10 mouse cellular contexts compared by ENCODE assay signal in genomic region chr8:48098081-48098639, GRCm38 (mm10). TPM values are rescaled to one million over a fixed set of nuclear protein-coding genes. Genes with fewer than 3 reads are reported as not detected.
DNase-seq lines count a peak whose midpoint lies in the region; ATAC-seq lines count a peak whose summit lies in the region.
"Had no signal": no experiment of that assay in that cellular context is flagged by ENCODE, and none has a peak within 500 bp of the region (broad histone marks: within the 10 kb centered on the region; RNA-seq: fewer than 3 reads in every experiment).

No protein-coding gene starts in this region.

- H3K27me3 ChIP-seq in heart, embryonic 15.5 days: 0 out of 2 replicates have a peak, but pooled peaks cover 3% of the 10 kb centered on the region
- H3K27me3 ChIP-seq in heart, embryonic 10.5 days (ENCODE audit: insufficient read depth, poor library complexity, severe bottlenecking): 0 out of 2 replicates have a peak, but pooled peaks cover 5% of the 10 kb centered on the region
- 0 out of 2 replicates have a peak, but pooled peaks cover 3% of the 10 kb centered on the region for H3K27me3 ChIP-seq in forebrain, embryonic 13.5 days
- peaks cover 9% of the 10 kb centered on the region for H3K27me3 ChIP-seq in midbrain, embryonic 12.5 days

- no peaks in the 10 kb centered on the region for H3K36me3 ChIP-seq in heart, embryonic 15.5 days
- no peaks in the 10 kb centered on the region for H3K36me3 ChIP-seq in heart, embryonic 10.5 days
- no peaks in the 10 kb centered on the region for H3K36me3 ChIP-seq in forebrain, embryonic 13.5 days (ENCODE audit: poor library complexity, severe bottlenecking)
- H3K36me3 ChIP-seq in midbrain, embryonic 12.5 days: no peaks in the 10 kb centered on the region

- 0 out of 2 replicates have a peak overlapping the region, but pooled peaks have one; percentile 32 for H3K4me3 ChIP-seq in heart, embryonic 15.5 days
- H3K4me3 ChIP-seq in heart, embryonic 10.5 days: no peak overlapping the region
- H3K4me3 ChIP-seq in forebrain, embryonic 13.5 days: peak overlapping the region; percentile 26; the same call in 1 of the 2 replicates
- no peak overlapping the region for H3K4me3 ChIP-seq in midbrain, embryonic 12.5 days

- peak overlapping the region; percentile 59 for H3K4me2 ChIP-seq in heart, embryonic 15.5 days
- peak overlapping the region; percentile 54 for H3K4me2 ChIP-seq in forebrain, embryonic 13.5 days
- peak overlapping the region; percentile 50 for H3K4me2 ChIP-seq in midbrain, embryonic 12.5 days (replicated peaks)

- H3K27ac ChIP-seq in heart, embryonic 15.5 days: no peak overlapping the region
- H3K27ac ChIP-seq in heart, embryonic 10.5 days: no peak overlapping the region
- 0 out of 2 replicates have a peak overlapping the region, but pooled peaks have one; percentile 7 for H3K27ac ChIP-seq in forebrain, embryonic 13.5 days
- no peak overlapping the region for H3K27ac ChIP-seq in midbrain, embryonic 12.5 days (replicated peaks)

- no peak overlapping the region for H3K9ac ChIP-seq in heart, embryonic 15.5 days
- H3K9ac ChIP-seq in forebrain, embryonic 13.5 days: no peak overlapping the region
- H3K9ac ChIP-seq in midbrain, embryonic 12.5 days (replicated peaks): no peak overlapping the region; the same call in 1 of the 2 replicates

- ATAC-seq in heart, embryonic 15.5 days (replicated peaks; ENCODE audit: insufficient number of reproducible peaks, insufficient read depth, low FRiP score, low read depth): no peak
- ATAC-seq in forebrain, embryonic 13.5 days: no peak
- ATAC-seq in midbrain, embryonic 12.5 days (ENCODE audit: low FRiP score, low read depth): 0 out of 2 replicates have a peak, but pooled peaks have one; percentile 38
- ATAC-seq in megakaryocyte-erythroid progenitor cell, adult 5-6 weeks (replicated peaks; ENCODE audit: low FRiP score, low TSS enrichment, poor library complexity, severe bottlenecking): no peak
- ATAC-seq: inflammation-experienced regulatory T-cells, adult 6 months had no signal

- WGBS in heart, embryonic 15.5 days: 71% methylated on average over 13 of the region's 13 CpGs
- WGBS in heart, embryonic 10.5 days: 72% methylated on average over 13 of the region's 13 CpGs
- WGBS in forebrain, embryonic 13.5 days: 64% methylated on average over 13 of the region's 13 CpGs
- 56% methylated on average over 13 of the region's 13 CpGs for WGBS in midbrain, embryonic 12.5 days

- H3K4me1 ChIP-seq in heart, embryonic 15.5 days (replicated peaks): peaks cover 7% of the 10 kb centered on the region; the same call in 1 of the 2 replicates
- H3K4me1 ChIP-seq in heart, embryonic 10.5 days: peaks cover 10% of the 10 kb centered on the region; the same call in 1 of the 2 replicates
- H3K4me1 ChIP-seq in forebrain, embryonic 13.5 days: peaks cover 13% of the 10 kb centered on the region
- peaks cover 10% of the 10 kb centered on the region for H3K4me1 ChIP-seq in midbrain, embryonic 12.5 days

- no peak for DNase-seq in heart, embryonic 10.5 days (ENCODE audit: low spot score)
- peak; percentile 53 for DNase-seq in adrenal gland, postnatal 14 days
- no peak for DNase-seq in yolk sac, embryonic 10.5 days (ENCODE audit: low spot score)
- DNase-seq in gastrocnemius, postnatal 4 days (ENCODE audit: low spot score in 2 of 2): no peak
- DNase-seq: lung, adult 2 months had no signal

- no peaks in the 10 kb centered on the region for H3K9me3 ChIP-seq in heart, embryonic 15.5 days (replicated peaks)
- no peaks in the 10 kb centered on the region for H3K9me3 ChIP-seq in heart, embryonic 10.5 days
- H3K9me3 ChIP-seq in forebrain, embryonic 13.5 days (replicated peaks): no peaks in the 10 kb centered on the region
- H3K9me3 ChIP-seq in midbrain, embryonic 12.5 days: no peaks in the 10 kb centered on the region

RNA-seq across cellular contexts. Expression of gene Dctd, which starts 0.7 kb away (rescaled TPM):
- 21.0 and 26.2 TPM in 2 replicates for polyA plus RNA-seq in heart, embryonic 15.5 days (2015; fragmentation: Nextera tagmentation; extraction: Ambion mirVana)
- polyA plus RNA-seq in heart, embryonic 10.5 days (2016; fragmentation: Nextera tagmentation; extraction: Ambion mirVana): 48.5 and 48.7 TPM in 2 replicates
- 8.9 TPM in 2 replicates for total RNA-seq in adrenal gland, postnatal 14 days (2021)
- 14.2 and 14.3 TPM in 2 replicates for polyA plus RNA-seq in forebrain, embryonic 13.5 days (2015; fragmentation: Nextera tagmentation; extraction: Ambion mirVana)
- 14.3 and 15.5 TPM in 2 replicates for polyA plus RNA-seq in midbrain, embryonic 12.5 days (2016; fragmentation: Nextera tagmentation; extraction: Ambion mirVana)
- 47.3 and 48.2 TPM in 2 replicates for total RNA-seq in megakaryocyte-erythroid progenitor cell, adult 5-6 weeks (2014; fragmentation: Nextera tagmentation)
- total RNA-seq in megakaryocyte-erythroid progenitor cell, adult 5-6 weeks (2017): 57.5 and 86.5 TPM in 2 replicates
- total RNA-seq in gastrocnemius, postnatal 4 days (2021): 10 to 100 TPM in 1 of 2 experiments, 1 to 10 TPM in 1; 8.3 to 10.5 TPM

Comparison
In these comparisons a context has a peak if more than half of its experiments do, and no peak if none do; other contexts are left out.
1. H3K4me3 ChIP-seq: peak in heart, embryonic 15.5 days (single experiment) and forebrain, embryonic 13.5 days (single experiment); none in heart, embryonic 10.5 days (single experiment) and midbrain, embryonic 12.5 days (single experiment).
2. Peak in every context shown above with its lines, with median percentiles within 50 percentile points of each other: H3K4me2 ChIP-seq.